Mouse (Mus musculus) heart, postnatal 0 days (tissue): ENCODE measurements around the gene Pdxdc1.

Experiments used
- CTCF ChIP-seq: IDR thresholded peaks from 2 replicates; pipeline ENCODE4 v1.5.1; 2016; ENCODE audit warnings: antibody characterized with exemption, control low read depth, low read depth
- EP300 ChIP-seq: IDR thresholded peaks from 2 replicates; pipeline ENCODE4 v1.6.1; 2016; ENCODE audit warnings: antibody characterized with exemption, low read depth

DNA sequence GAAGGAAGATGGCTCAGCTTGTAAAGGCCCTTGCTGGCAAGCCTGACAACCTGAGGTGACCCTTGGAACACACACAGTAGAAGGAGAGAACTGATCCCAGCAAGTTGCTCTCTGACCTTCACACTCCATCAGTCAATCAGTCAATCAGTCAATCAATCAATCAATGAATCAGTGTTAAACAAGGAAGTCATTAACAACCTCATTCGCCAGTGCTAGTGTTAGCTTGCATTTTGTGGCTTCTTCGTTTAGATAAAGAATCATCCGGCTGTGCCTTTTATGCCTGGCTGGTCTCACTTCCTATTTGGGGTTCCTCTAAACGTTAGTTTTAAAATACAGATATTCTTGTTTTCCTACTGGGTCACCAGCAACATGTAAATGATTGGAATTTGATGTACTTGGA lies 41.2 kb upstream of the Pdxdc1 start:
- TF ChIP-seq EP300 (no peak), CTCF (no peak)
